Comparison of ENCODE assay signal across 18 mouse cellular contexts in the genomic region with DNA sequence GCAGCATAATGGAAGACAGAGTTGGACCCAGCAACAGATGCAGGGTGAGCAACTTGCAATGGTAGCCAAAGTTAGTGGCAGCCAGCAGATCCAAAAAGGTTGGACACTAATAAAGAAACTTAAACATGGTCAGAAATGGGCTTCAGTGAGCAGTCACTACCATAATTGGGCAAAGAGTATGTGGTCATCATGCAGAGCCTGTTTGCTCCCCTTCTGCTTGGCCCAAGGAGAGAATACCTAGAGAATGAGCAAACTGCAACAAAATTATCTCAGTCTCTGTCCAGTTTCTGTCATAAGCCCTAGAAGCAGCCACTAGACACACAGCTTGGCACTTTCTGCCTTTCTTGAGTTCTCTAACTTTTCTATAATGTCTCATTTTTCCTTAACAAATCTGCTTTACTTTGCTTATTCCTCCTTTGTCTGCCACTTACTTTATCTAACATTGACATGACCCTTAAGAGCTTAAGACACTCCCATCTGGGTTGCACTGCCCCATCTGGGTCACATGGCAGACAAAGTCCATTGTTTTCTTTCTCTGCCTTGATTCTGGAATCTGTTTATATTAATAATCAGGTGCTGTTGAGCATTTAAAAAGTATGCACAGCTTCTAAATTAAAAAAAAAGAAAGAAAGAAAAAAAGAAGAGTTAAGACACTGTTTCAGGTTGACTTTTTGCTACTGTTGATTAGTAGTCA. TPM values are rescaled to one million over a fixed set of nuclear protein-coding genes. Genes with fewer than 3 reads are reported as not detected.
DNase-seq lines count a peak whose midpoint lies in the region; TF ChIP-seq lines count a peak whose summit lies in the region.
"Had no signal": no experiment of that assay in that cellular context is flagged by ENCODE, and none has a peak within 500 bp of the region (broad histone marks: within the 10 kb centered on the region; RNA-seq: fewer than 3 reads in every experiment).

No protein-coding gene starts in this region.

- no peak for TF ChIP-seq CTCF in gastrocnemius, adult 2 months (IDR thresholded peaks at IDR 0.05)

- DNase-seq in gastrocnemius, adult 2 months: no peak
- no peak for DNase-seq in gastrocnemius, postnatal 36 days
- DNase-seq in kidney, adult 8-10 months: peak; percentile 13 to 22
- DNase-seq in kidney, postnatal 10 days: no peak
- peak; percentile 51 for DNase-seq in Muller cell, postnatal 12 days (ENCODE audit: inconsistent ontology term)
- DNase-seq in skeletal muscle tissue, adult 2 months (ENCODE audit: low read depth, low spot score): peak; percentile 26
- no peak for DNase-seq in gastrocnemius, postnatal 4 days (ENCODE audit: low spot score in 2 of 2)
- no peak for DNase-seq in urinary bladder, postnatal 10 days (ENCODE audit: low spot score)
- DNase-seq: adrenal gland, postnatal 36 days; cerebellum, adult 2 months; kidney, postnatal 14 days; retina, postnatal 1 day; thymus, postnatal 25 days had no signal

- intact Hi-C loops in gastrocnemius, adult 2 months (cut with DNase I): loop anchor here (5.0 kb wide), 1 partner anchor 82 kb away; no protein-coding TSS in a partner anchor
- intact Hi-C loops in gastrocnemius, postnatal 36 days (cut with DNase I): loop anchor here (10.0 kb wide), 1 partner anchor 319 kb away; the partner anchor contains the start of gene Fgd3

- no peak overlapping the region for H3K4me3 ChIP-seq in gastrocnemius, adult 2 months
- H3K4me3 ChIP-seq: limb, embryonic 15.5 days; megakaryocyte, embryonic 14.5 days; midbrain, embryonic 15.5 days had no signal

- peak overlapping the region; percentile 43 for H3K27ac ChIP-seq in gastrocnemius, adult 2 months
- H3K27ac ChIP-seq: hindbrain, postnatal 0 days; limb, embryonic 15.5 days; midbrain, embryonic 15.5 days had no signal

RNA-seq across cellular contexts. Expression of gene Cenpp, which starts 8.8 kb away (rescaled TPM):
- under 1 TPM; 0.79 to 0.86 TPM for total RNA-seq in gastrocnemius, adult 2 months (2021)
- 1 to 10 TPM in 1 of 2 experiments, under 1 TPM in 1; 0.86 to 1.7 TPM for total RNA-seq in gastrocnemius, postnatal 36 days (2021)
- 1 to 10 TPM; 5.6 to 5.7 TPM for total RNA-seq in gastrocnemius, postnatal 4 days (2021)

RNA-seq across cellular contexts. Expression of gene Nol8, which starts 9.1 kb away (rescaled TPM):
- 10 to 100 TPM; 12.8 to 13.1 TPM for total RNA-seq in gastrocnemius, adult 2 months (2021)
- total RNA-seq in gastrocnemius, postnatal 36 days (2021): 10 to 100 TPM in 1 of 2 experiments, 1 to 10 TPM in 1; 8.1 to 12.2 TPM
- 10 to 100 TPM; 10.2 TPM for total RNA-seq in gastrocnemius, postnatal 4 days (2021)

RNA-seq across cellular contexts. Expression of gene Ogn, which starts 36.0 kb away (rescaled TPM):
- 10 to 100 TPM; 21.3 to 46.8 TPM for total RNA-seq in gastrocnemius, adult 2 months (2021)
- 10 to 100 TPM; 23.1 to 26.8 TPM for total RNA-seq in gastrocnemius, postnatal 36 days (2021)
- 100 to 1,000 TPM; 194 to 208 TPM for total RNA-seq in gastrocnemius, postnatal 4 days (2021)
- total RNA-seq: hematopoietic stem cell, adult 5-6 weeks had no signal

RNA-seq across cellular contexts. Expression of gene Iars, which starts 38.1 kb away (rescaled TPM):
- total RNA-seq in gastrocnemius, adult 2 months (2021): 10 to 100 TPM; 85.7 to 85.8 TPM
- 10 to 100 TPM; 75.9 to 76.2 TPM for total RNA-seq in gastrocnemius, postnatal 36 days (2021)
- 10 to 100 TPM; 71.2 to 71.3 TPM for total RNA-seq in gastrocnemius, postnatal 4 days (2021)

Comparison
In these comparisons a context has a peak if more than half of its experiments do, and no peak if none do; other contexts are left out.
1. DNase-seq: peak in kidney, adult 8-10 months (2 of 2), Muller cell, postnatal 12 days (single experiment) and skeletal muscle tissue, adult 2 months (single experiment); none in gastrocnemius, adult 2 months (single experiment), gastrocnemius, postnatal 36 days (0 of 2), kidney, postnatal 10 days (single experiment), gastrocnemius, postnatal 4 days (0 of 2) and urinary bladder, postnatal 10 days (single experiment).
2. RNA of gene Ogn, which starts 36.0 kb away (total RNA-seq): 194 to 208 TPM in gastrocnemius, postnatal 4 days; 21.3 to 46.8 TPM in gastrocnemius, adult 2 months and 23.1 to 26.8 TPM in gastrocnemius, postnatal 36 days; every median in the first group is over 4 times any median in the second.